Mouse (Mus musculus) skeletal muscle tissue, adult 2 months (tissue): ENCODE measurements at regions not wholly inside any gene's neighbourhood (a gene's known extent, or its start where the extent isn't known, plus 50 kb on each side); places are given as distances from the start of the nearest gene placed in this dataset.

ENCODE experiments used
- DNase-seq: peaks from one replicate; pipeline ENCODE4 v3.0.0-alpha.2; 2012; ENCODE audit warnings: low read depth, low spot score

DNA sequence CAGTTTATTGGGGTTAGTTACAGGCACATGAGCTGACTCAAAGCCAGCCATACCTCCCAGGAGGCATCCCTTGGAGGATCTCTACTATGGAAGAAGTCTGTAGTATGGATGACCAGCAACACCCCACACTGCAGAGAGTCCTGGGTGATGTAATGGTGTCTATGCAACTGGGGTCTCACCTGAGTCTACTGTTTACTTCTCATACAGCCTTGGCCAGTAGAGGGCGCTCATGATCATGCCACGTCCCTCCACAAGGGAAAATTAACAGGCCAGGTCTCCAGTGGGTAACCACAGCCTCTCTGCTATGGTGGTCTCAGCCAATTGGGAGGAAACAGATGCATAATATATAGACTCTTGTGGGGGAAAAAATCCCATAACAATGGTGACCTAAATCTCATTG is 111.7 kb downstream of the Cdh26 start:
- no peak for DNase-seq

DNA sequence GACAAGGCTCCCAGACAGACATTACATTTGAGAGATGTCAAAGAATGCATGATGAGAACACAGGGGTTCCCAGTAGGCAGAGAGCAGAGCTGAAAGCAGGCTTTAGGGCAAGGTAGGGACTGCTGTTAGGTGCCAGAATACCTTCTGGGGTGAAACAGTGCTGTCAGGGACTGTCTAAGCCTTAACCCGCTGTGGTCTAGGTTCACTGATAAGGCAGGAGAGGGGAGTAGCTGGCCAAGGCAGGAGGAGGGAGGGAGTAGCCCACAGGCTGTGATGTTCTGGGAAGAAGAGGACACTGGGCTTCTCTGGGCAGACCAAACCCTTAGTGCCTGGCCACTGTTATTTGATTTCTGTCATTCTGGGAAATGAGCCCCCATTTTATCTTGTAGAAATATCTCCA is 114.1 kb downstream of the Cdh26 start:
- DNase-seq, result no peak

DNA sequence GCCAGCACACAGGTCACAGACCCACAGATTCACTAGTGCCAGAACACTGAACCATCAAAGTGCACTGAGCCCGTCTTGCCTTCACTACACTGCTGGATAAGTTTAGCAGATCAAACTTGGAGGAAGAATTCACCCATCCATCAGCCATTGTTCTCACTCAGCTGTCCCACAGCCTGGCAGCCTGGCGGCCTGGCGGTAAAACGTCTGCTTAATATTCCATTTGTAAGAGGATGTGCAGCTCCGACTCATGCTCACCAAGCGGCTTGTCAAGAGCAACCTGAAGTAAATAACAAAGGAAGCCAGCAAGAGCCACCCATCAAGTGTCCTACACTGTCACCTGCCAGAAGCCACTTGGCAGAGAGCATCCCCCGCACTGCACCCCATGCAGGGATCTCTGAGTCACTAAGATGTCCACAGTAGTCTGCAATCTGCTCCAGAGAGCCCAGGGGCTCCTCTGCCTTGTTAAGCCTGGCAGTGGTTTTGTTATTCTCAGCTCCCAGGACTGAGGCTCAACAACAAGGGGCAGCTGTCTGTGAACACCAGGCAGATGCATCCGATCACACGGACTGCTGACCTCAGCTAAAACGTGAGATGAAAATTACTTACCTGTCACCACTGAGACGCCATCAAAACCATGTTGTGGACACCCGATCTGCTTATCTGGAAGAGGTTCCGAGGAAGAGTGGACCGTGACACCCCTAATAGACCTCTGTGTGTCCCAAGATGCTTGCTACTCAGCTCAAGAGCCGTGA is 115.4 kb downstream of the Cdh26 start:
- no peak for DNase-seq

GRCm38 (mm10) chr2:178546353-178546720 is 116.0 kb downstream of the Cdh26 start:
- no peak for DNase-seq

DNA sequence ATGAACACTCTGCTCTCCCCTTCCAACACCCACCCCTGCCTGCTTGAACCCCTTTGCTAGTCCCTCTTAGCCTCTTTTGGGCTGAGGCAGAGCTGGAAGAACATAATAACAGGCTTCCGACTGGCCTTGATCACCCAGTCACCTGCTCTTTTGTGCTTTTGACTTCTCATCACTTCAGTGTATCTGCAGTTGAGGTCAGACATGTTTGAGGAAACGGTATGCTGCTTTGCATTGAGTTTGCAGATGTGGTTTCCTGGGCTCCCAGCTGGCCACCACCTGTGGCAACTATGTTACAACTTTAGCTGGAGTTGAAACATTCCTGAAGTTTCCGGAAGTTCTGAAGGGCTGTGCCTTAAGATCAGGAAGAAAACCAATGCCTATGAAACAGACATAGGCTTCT is 116.6 kb downstream of the Cdh26 start:
- DNase-seq, result no peak

- no peak for DNase-seq
Measured at GRCm38 (mm10) chr2:178548937-178549336, 118.6 kb downstream of the Cdh26 start.

DNA sequence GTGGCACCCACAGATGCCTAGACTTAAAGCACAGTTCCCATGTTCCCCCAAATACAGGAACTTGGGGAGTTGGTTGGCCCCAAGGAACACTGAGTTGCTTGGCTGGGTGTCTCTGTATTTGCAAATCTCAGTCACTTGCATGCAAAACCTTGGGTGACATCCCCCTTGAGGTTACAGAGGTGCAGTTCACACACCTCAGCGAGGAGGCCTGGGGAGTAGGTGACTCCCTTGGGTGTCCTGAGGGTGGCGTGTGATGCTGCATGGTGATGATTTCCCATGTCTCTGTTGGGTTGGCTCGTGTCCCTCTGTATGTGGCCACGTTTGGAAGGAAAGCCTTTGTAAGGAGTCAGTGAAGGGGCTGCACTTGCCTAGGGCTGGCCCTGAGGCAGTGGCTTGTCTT is 123.4 kb downstream of the Cdh26 start:
- no peak for DNase-seq

- DNase-seq, result no peak
Measured at GRCm38 (mm10) chr2:178555692-178556340, 125.5 kb downstream of the Cdh26 start.

DNA sequence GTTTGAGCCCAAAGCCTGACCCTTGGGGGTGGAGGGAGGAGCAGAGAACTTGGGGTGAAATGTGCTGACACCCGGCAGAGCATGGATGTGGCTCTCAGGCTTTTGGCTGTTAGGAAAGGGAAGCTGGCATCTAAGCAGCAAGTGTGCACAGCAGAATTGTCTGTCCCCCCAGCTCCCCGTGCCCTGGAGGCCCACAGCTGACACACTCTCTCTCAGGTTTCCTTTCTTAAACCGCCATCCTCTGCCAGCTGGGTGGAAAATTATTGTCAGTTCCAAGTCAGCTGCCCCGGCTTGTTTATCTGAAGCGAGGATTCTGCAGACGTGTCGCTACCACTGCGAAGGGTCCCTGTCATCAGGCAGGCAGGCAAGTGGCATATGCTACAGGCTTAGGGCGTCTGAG is 127.6 kb downstream of the Cdh26 start:
- no peak for DNase-seq

GRCm38 (mm10) chr2:178563287-178563686 is 133.0 kb downstream of the Cdh26 start:
- no peak for DNase-seq

DNA sequence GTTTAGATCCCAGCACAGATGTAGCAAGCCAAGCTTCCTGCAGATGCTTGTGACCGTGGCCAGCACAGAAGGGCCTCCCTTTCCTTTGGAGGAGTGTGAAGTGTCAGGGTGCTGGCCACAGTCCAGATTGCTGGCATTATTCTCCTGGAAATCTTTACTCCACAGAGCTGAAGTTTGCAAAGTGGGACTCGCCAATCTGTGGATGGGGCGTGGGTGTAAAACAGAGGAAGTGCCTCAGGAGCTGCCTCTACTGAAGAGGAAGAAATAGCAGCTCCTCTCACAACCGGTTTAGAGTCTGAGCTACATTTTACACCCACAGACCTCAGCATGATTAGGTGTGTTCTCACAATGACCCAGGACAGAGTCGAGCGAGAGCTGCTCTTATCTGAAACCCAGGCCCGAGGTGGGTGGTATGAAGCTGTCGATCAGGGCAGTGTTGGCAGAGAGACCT is 135.1 kb downstream of the Cdh26 start:
- no peak for DNase-seq

DNA sequence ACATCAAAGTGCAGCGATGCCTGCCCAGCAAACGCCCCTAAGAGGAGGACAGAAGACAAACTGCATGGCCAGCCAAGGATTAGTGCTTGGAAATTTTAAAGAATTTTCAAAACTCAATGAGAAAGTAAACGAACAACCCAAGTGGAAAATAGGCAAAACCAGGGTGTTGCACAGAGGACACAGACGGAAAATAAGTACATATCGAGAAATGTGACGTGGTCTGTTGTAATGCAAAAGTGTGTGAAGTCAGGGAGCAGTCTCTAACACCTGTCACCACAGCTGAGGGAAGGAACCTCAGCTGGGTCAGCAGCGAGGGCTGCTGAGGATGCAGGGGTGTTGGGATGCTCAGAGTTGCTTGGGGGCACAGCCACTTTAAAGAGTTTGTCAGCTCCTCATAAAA is 137.2 kb downstream of the Cdh26 start:
- DNase-seq, result no peak

GRCm38 (mm10) chr2:178572301-178572700 is 142.0 kb downstream of the Cdh26 start:
- DNase-seq, result no peak

GRCm38 (mm10) chr2:178574859-178575258 is 144.5 kb downstream of the Cdh26 start:
- DNase-seq, result no peak

DNA sequence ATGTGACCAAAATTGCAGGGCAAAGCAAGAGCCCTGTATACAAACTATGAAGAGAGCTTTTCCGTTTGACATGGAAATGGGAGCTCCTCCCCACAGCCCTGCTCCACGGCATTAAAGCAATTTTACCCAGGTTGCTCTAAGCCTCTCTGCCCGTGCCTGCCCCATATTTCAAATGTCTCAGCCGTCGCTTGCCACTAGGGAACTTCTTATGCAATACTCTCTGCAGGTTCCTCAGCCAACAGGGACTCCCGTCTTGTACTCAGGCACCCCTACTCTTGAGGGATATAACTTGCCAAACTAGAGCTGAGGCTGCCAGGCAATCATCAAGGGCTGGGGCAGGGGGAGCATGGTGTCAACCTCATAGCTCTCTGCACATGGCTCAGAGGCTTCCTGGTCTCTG is 145.1 kb downstream of the Cdh26 start:
- DNase-seq, result no peak

DNA sequence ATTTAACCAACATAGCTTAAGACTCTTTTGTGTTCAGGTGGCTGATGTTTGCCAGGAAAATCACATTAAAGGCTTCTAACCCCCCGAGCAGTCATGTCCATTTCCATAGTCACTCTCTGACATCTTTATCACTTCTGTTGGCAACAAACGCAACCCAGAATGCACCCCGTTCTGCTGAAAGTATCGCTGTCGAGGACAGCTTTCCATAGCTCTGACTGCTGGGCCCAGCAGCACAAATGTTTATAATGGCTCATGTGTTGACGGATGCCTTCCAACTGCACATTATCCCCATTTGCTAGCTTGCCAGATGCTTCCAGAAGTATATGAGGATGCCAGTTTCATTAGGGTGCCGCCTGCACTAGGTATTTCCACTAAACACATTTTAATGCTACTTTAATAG is 145.7 kb downstream of the Cdh26 start:
- DNase-seq, result no peak

GRCm38 (mm10) chr2:178579571-178579970 is 149.2 kb downstream of the Cdh26 start:
- no peak for DNase-seq

- DNase-seq, result peak; percentile 16
Measured at GRCm38 (mm10) chr2:178581306-178581705, 151.0 kb downstream of the Cdh26 start.

DNA sequence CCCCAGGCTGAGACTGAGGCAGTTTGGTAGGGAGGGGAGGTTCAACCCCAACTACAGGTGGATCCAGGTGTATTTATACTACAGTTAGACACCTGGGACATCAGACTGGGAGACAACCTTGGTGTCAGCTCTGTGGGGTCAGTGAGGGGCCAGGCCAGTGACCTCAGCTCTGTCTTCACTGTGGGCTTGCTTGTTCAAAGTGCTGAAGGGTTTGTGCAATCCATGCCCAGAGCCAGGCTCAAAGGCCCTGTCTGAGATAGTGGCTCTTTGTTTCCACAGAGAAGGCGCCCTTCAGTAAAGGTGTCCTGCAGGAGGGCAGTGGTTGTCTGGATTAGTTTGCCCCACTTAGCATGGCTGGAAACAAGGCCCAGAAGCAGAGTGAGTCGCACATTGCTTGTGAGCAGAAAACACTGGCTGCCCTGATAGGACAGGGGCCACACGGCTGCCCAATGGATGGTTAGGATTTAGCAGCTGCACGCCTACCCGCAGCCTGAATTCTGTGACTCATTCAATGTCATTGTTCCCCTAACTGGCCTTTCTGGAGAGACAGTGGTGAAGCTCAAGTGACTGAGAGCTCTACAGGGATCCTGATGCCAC is 154.7 kb downstream of the Cdh26 start:
- DNase-seq, result no peak

GRCm38 (mm10) chr2:178587134-178587636 is 156.9 kb downstream of the Cdh26 start:
- DNase-seq, result no peak

DNA sequence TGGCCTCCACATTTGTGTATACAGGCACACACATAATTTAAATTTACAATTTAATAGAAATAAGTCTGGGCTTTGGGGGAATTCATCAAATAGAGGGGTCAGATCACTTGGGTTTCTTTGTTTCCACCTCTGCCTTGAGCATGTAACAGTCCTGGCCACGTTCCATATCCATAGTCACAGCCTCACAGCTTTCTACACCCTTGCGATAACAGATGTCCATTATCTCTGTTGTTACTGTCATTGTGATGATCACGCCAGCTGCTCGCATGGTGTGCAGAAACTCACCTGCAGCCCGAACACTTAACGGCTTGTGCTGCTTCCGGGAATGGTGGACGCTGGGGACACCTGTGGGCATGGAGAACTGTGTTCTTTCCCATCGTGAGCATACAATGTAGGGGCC is 163.4 kb downstream of the Cdh26 start:
- no peak for DNase-seq

DNA sequence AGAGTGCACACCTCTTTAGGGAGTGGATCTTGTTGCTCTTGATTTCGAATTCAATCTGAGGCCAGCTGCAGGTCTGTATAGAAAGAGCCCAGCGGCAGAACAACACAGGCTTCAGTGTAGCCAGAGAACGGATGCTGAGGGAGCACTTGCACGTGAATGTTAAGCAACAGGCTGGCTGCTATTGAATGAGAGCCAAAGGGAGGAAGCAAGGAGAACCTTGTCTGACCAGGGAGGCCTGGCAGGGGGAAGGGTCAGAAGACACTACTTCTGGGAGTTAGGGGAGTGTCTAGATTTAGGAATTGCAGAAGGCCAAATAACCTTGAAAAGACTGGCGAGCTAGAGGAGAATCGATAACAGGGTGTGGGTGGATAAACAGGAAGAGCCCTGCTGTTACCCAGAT is 163.8 kb downstream of the Cdh26 start:
- no peak for DNase-seq
